Mouse (Mus musculus) forebrain, embryonic 11.5 days (tissue): Measurements from ENCODE around the gene Olfr777. TPM values are rescaled to one million over a fixed set of nuclear protein-coding genes. Genes with fewer than 3 reads are reported as not detected.
"Not testable (repeated sequence)": the region's sequence is repeated elsewhere in the genome, so short reads cannot be mapped to it uniquely, and the experiment has no call there.

Source experiments
- ATAC-seq: fragments of 200-750 bp; cut with Nextera tagmentation; replicated peaks from 2 replicates; pipeline ENCODE4 v1.8.0; 2017; ENCODE audit warnings: moderate TSS enrichment; ENCODE audit not compliant: low FRiP score
- DNase-seq: peaks from one replicate; pipeline ENCODE4 v3.0.0-alpha.2; 2017; ENCODE audit warnings: low spot score
- H3K27ac ChIP-seq: fragments of 300-500 bp; sonication (generic); 2 replicates; pipeline ENCODE4 v1.5.1; 2014; ENCODE audit warnings: low read depth, low read length
- H3K27me3 ChIP-seq: fragments of 300-500 bp; sonication (generic); 2 replicates; pipeline ENCODE4 v1.6.1; 2014; ENCODE audit warnings: mild to moderate bottlenecking, low read length, mixed read lengths; ENCODE audit not compliant: control insufficient read depth, insufficient read depth
- H3K36me3 ChIP-seq: fragments of 300-500 bp; sonication (generic); 2 replicates; pipeline ENCODE4 v1.6.1; 2014; ENCODE audit warnings: mild to moderate bottlenecking, low read length, moderate library complexity, mixed read lengths; ENCODE audit not compliant: control insufficient read depth, insufficient read depth
- H3K4me1 ChIP-seq: fragments of 300-500 bp; sonication (generic); replicated peaks from 2 replicates; pipeline ENCODE4 v1.6.1; 2014; ENCODE audit warnings: low read length, mixed read lengths; ENCODE audit not compliant: control insufficient read depth, insufficient read depth
- H3K4me2 ChIP-seq: fragments of 300-500 bp; sonication (generic); 2 replicates; pipeline ENCODE4 v1.6.1; 2014; ENCODE audit warnings: low read depth, mild to moderate bottlenecking, low read length, moderate library complexity, mixed read lengths; ENCODE audit not compliant: severe bottlenecking
- H3K4me3 ChIP-seq: fragments of 300-500 bp; sonication (generic); 2 replicates; pipeline ENCODE4 v1.5.1; 2014; ENCODE audit warnings: low read depth, low read length
- H3K9ac ChIP-seq: fragments of 300-500 bp; sonication (generic); 2 replicates; pipeline ENCODE4 v1.6.1; 2014; ENCODE audit warnings: low read length
- H3K9me3 ChIP-seq: fragments of 300-500 bp; sonication (generic); 2 replicates; pipeline ENCODE4 v1.6.1; 2016; ENCODE audit warnings: low read length, mixed read lengths; ENCODE audit not compliant: control insufficient read depth
- WGBS: fragments of 180-500 bp; shearing (Covaris S2); extraction: QIAGEN DNeasy Blood & Tissue Kit; methylation state at CpG from one replicate; pipeline ENCODE4 v1.1.7; 2014; 5-methylcytosine and 5-hydroxymethylcytosine counted together
- polyA plus RNA-seq: library from polyadenylated mRNA; unstranded; fragments of >200 nt; fragmentation: Nextera tagmentation; extraction: Ambion mirVana; gene quantifications from 2 replicates; pipeline ENCODE4 v1.2.1, GENCODE M21; 2014

Olfr777 gene
- not detected in 2 replicates for polyA plus RNA-seq

DNA sequence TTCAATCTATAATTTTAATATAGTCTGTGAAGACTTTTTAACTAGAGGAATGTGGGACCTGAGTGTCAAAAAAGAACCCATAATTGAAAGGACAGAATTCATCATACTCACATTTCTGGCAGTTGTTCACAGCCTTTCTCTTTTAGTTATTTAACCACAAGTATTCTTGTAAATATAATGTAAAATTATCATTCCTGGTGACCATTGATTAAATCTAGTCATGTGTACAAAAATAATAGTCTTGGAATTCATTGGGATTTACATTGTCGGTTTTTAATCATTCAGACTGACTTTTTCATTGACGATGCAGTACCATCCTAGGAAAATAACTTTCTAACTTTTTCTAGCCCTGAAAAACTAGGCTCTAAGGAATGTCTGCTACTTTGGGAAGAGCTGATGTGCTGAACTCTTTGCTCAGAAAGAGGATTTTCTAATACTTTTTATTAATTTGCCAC lies at the start of gene Olfr777:
Olfr777 (minus strand) TSS at position 405 of the 455 bp plus-strand sequence.
- Histone ChIP-seq H3K4me1 (no peaks in the 10 kb centered on the region), H3K9me3 (no peaks in the 10 kb centered on the region), H3K4me3 (no peak within 1 kb of the TSS), H3K27me3 (no peaks in the 10 kb centered on the region), H3K36me3 (no peaks in the 10 kb centered on the region), H3K9ac (no peak within 1 kb of the TSS), H3K27ac (no peak within 1 kb of the TSS), H3K4me2 (no peak within 1 kb of the TSS)
- WGBS = 88% methylated on average over 2 of the region's 2 CpGs
- ATAC-seq (no peak), DNase-seq (no peak)

DNA sequence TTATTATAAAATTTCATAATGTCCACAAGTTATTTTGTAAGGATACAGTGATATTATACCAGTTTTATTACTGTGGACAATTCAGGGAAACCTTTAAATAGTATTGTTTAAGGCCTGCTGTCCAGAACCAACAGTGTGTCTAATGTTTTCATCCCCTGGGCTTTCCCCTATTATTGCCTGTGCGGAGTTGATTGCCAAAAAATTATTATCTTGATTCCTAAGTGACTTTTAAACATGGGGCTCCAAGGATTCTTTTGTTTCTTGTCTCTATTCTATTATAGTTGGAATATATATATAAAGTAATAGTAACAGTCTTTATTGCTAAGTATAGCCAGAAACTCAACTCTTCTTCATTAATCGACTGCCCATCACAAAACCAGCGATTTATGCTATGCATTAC lies 46.5 kb upstream of the Olfr777 start, which contains the start of gene Olfr780:
Olfr780 (plus strand) TSS at position 301 of the 400 bp plus-strand sequence.
- no peak within 1 kb of the TSS for H3K27ac ChIP-seq
- H3K4me1 ChIP-seq = no peaks in the 10 kb centered on the region
- ATAC-seq = no peak
- DNase-seq = no peak
- H3K9me3 ChIP-seq = no peaks in the 10 kb centered on the region
- H3K9ac ChIP-seq = no peak within 1 kb of the TSS
- 84% methylated on average over 3 of the region's 3 CpGs for WGBS
- no peaks in the 10 kb centered on the region for H3K36me3 ChIP-seq
- no peak within 1 kb of the TSS for H3K4me2 ChIP-seq
- H3K27me3 ChIP-seq = no peaks in the 10 kb centered on the region
- H3K4me3 ChIP-seq = no peak within 1 kb of the TSS

DNA sequence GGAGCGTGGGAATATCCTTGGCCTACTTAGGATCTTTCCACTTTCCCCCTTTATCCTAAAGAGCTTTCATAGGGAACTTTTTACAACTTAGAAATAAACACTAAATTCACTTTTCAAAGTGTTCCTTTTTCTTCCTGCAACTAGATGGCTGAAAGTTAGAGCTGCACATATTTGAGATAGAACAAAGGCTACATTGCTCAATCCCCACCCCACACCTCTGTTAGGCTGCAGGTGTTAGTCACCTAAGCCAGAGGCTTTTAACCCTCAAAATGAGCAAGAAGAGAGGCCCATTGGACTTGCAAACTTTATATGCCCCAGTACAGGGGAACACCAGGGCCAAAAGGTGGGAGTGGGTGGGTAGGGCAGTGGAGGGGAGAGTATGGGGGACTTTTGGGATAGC lies 42.2 kb upstream of the Olfr777 start:
- H3K9ac ChIP-seq, H3K27ac ChIP-seq, H3K9me3 ChIP-seq, H3K4me2 ChIP-seq, H3K4me1 ChIP-seq, ATAC-seq, H3K27me3 ChIP-seq, DNase-seq, H3K36me3 ChIP-seq, H3K4me3 ChIP-seq: not testable (repeated sequence)
- WGBS = no CpG with 5 or more reads among the region's 1 CpGs

DNA sequence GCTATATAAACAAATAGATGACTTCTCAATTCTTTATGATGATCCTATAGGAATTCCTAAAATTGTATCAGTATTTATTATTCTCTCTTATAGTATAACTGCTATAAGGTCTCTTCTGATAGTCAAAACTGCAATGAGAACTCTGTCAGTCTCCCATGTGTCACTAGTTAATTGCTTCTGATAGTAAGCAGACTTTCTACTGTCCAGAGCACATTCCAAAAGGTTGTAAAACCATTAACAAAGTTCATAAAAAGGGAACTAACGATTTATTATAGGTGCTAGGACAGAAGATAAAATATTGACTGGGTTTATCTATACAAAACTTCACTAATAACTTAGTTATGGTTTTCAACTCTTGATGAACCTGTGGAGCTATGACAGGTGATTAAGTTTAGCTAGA lies 41.7 kb upstream of the Olfr777 start:
- not testable (repeated sequence) for H3K4me3 ChIP-seq, H3K27ac ChIP-seq, H3K27me3 ChIP-seq, ATAC-seq, H3K9ac ChIP-seq, DNase-seq, H3K4me2 ChIP-seq, H3K9me3 ChIP-seq, H3K4me1 ChIP-seq, H3K36me3 ChIP-seq
- 57% methylated on average over 1 of the region's 1 CpGs for WGBS

DNA sequence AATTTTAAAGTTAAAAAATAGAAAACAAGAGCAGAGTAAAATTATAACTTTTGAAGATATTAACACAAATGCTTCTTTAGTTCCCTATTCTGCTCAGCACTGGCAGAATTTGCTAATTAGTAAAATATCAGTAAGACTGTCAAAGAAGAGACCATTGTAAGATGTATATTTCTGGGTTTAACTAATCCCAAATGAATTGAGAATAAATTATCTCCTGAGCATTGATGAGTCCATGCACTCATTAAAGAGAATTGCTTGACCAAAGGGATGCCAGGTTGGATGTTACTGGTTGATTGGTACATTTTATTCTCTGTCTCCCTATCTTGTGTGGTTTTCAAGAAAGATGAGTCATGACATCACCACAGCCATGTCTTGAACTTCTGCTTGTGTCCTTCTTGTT lies 12.5 kb downstream of the Olfr777 start, which contains the start of gene Olfr776:
Olfr776 (plus strand) TSS at position 301 of the 400 bp plus-strand sequence.
- H3K27ac ChIP-seq = no peak within 1 kb of the TSS
- no peak within 1 kb of the TSS for H3K4me2 ChIP-seq
- no peak within 1 kb of the TSS for H3K9ac ChIP-seq
- H3K9me3 ChIP-seq = no peaks in the 10 kb centered on the region
- no peak within 1 kb of the TSS for H3K4me3 ChIP-seq
- H3K4me1 ChIP-seq = no peaks in the 10 kb centered on the region
- DNase-seq = no peak
- H3K36me3 ChIP-seq = no peaks in the 10 kb centered on the region
- no peak for ATAC-seq
- H3K27me3 ChIP-seq = no peaks in the 10 kb centered on the region

DNA sequence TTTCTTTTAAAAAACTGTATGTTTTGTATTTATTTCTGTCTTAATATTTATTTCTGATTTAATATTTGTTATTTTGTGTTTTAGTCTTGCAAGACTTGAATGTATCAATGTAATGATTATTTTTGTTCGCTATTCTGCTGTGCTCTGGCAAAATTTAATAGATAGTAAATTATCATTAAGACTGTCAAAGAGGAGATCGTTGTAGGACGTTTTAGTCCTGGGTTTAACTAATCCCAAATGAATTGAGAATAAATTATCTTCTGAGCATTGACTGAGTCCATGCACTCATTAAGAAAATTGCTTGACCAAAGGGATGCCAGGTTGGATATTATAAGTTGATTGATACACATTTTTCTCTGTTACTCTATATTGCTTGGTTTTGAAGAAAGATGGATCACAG lies 23.2 kb downstream of the Olfr777 start, which contains the start of gene Olfr775:
Olfr775 (plus strand) TSS at position 301 of the 400 bp plus-strand sequence.
- Histone ChIP-seq H3K36me3 (no peaks in the 10 kb centered on the region), H3K9ac (no peak within 1 kb of the TSS), H3K9me3 (no peaks in the 10 kb centered on the region), H3K4me3 (no peak within 1 kb of the TSS), H3K27me3 (no peaks in the 10 kb centered on the region), H3K4me2 (no peak within 1 kb of the TSS), H3K27ac (no peak within 1 kb of the TSS), H3K4me1 (no peaks in the 10 kb centered on the region)
- ATAC-seq (no peak), DNase-seq (no peak)
- 81% methylated on average over 3 of the region's 3 CpGs for WGBS

DNA sequence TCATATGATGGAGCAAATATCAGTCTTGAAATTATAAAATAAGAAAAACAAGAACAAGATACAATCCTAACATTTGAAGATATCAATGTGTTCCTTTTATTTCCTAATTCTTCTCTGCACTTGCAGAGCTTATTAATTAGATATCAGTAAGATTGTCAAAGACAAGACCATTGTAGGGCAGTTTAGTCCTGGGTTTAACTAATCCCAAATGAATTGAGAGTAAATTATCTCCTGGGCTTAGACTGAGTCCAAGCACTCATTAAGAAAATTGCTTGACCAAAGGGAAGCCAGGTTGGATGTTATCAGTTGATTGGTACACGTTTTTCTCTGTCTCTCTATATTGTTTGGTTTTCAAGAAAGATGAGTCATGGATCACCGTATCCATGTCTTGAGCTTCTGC lies 35.4 kb downstream of the Olfr777 start, which contains the start of gene Olfr774:
Olfr774 (plus strand) TSS at position 301 of the 400 bp plus-strand sequence.
- 72% methylated on average over 2 of the region's 2 CpGs for WGBS
- no peak within 1 kb of the TSS for H3K4me3 ChIP-seq
- ATAC-seq (no peak), DNase-seq (no peak)
- no peaks in the 10 kb centered on the region for H3K27me3 ChIP-seq
- H3K36me3 ChIP-seq = no peaks in the 10 kb centered on the region
- H3K27ac ChIP-seq = no peak within 1 kb of the TSS
- H3K9me3 ChIP-seq = no peaks in the 10 kb centered on the region
- no peaks in the 10 kb centered on the region for H3K4me1 ChIP-seq
- H3K4me2 ChIP-seq = no peak within 1 kb of the TSS
- H3K9ac ChIP-seq = no peak within 1 kb of the TSS

DNA sequence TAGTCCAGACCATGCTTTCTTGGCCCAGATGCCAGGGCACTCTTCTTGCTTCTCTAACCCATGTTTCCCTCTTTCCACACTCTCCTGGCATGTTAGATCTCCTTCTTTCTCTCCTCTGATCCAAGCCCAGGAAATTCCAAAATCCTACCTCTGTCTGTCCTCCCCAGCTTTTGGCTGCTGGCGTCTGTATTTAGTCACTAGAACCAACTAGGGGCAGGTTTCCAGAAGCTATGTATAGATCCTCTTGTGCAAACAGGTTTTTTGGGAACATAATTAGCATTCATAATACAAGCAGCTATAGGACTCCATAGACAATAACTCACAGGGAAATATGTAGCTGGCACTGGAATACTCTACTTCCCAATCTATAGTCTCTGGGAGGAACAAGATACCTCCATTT lies 40.5 kb downstream of the Olfr777 start:
- H3K9me3 ChIP-seq = no peaks in the 10 kb centered on the region
- no peaks in the 10 kb centered on the region for H3K36me3 ChIP-seq
- no peak overlapping the region for H3K4me3 ChIP-seq
- H3K27me3 ChIP-seq = no peaks in the 10 kb centered on the region
- DNase-seq (no peak), ATAC-seq (no peak)
- H3K4me1 ChIP-seq = no peaks in the 10 kb centered on the region
- H3K27ac ChIP-seq = no peak overlapping the region
- H3K9ac ChIP-seq = no peak overlapping the region
- 87% methylated on average over 1 of the region's 1 CpGs for WGBS
- H3K4me2 ChIP-seq = no peak overlapping the region
